Mouse (Mus musculus): ENCODE results near the gene Abcg5. TPM values are rescaled to one million over a fixed set of nuclear protein-coding genes. Genes with fewer than 3 reads are reported as not detected.

The Abcg5 gene
- 0.37 TPM in 1 of 2 replicates, not detected in the other for polyA plus RNA-seq (2012; ENCODE audit: insufficient read depth, low replicate concordance)

DNA sequence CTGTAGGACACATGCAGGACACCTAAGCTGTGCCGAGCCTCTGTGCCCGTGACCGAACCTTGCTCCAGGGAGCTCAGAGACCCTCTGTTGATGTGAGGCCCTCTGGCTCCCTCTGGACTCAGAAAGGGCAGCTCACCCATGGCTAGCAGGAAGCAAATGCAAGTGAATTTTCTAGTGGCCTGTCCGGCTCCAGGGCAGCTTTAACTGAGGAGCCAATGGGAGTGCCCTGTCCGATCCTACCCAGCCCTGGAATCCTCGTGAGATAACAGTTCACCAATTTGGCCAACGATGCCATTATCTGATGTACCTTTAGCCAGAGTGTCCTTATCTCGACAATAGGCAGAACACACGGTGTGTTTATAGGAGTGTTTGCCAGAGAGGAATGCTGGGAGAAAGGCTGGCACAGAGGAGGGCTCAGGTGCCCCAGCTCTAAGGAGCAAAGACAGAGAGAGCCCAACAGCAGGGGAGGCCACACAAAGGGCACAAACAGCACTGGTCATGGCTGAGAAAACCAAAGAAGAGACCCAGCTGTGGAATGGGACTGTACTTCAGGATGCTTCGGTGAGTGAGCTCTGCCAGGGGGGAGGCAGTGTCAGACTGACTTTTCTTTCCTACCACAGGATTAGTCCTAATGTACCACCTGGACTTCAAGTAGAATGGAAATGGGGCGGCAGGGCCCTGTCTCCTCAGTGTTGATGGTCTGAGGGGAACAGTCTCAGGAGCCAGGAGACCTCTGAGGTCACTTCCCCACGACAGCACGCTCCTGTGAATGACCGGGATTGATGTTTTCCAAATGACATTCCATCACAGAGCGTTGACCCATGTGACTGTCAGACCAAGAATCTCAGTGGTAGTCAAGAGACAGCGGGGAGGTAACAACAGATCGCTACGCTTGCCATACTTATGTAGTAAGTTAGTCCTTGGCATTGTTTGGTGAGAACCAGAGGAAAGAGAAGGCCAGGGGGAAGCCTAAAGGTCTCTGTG is at the start of gene Abcg5:
Gene Abcg5 (minus strand): TSS at position 278 of the 984 bp plus-strand sequence.
- H3K4me3 ChIP-seq (replicated peaks) = no peak within 1 kb of the TSS
- peaks cover 5% of the 10 kb centered on the region; the same call in 1 of the 2 replicates for H3K4me1 ChIP-seq
- H3K9me3 ChIP-seq = no peaks in the 10 kb centered on the region
- TF ChIP-seq FLI1 (IDR thresholded peaks at IDR 0.05; ENCODE audit: low read length) (no peak), GATA1 (IDR thresholded peaks at IDR 0.05; ENCODE audit: borderline replicate concordance, low read length) (no peak)
- H3K27me3 ChIP-seq (replicated peaks) = peaks cover 40% of the 10 kb centered on the region
- H3K36me3 ChIP-seq (replicated peaks; ENCODE audit: low read length) = no peaks in the 10 kb centered on the region

DNA sequence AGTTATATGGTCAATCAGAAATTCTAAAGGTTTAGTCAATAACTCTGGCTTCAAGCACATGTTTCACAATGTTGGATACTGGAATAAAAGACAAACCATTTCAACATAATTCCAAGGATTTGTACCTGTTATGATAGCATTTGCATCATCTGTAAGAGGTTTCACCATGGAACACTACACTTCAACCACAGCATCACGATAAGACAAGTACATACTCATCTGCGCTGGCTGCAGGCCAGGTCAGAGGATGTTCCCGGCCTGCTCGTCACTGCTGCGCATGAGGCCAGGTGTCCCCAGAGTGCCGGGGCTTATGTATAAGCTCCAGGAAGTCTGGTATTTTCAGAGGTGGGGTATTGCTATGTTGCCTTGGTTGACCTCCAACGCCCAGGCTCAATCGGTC is 49.8 kb upstream of the Abcg5 start:
- H3K36me3 ChIP-seq (replicated peaks; ENCODE audit: low read length) = peaks cover 74% of the 10 kb centered on the region
- H3K27me3 ChIP-seq (replicated peaks) = no peaks in the 10 kb centered on the region
- no peak overlapping the region for H3K4me3 ChIP-seq (replicated peaks)
- H3K9me3 ChIP-seq = no peaks in the 10 kb centered on the region
- no peak for TF ChIP-seq FLI1 (IDR thresholded peaks at IDR 0.05; ENCODE audit: low read length)
- no peak for TF ChIP-seq GATA1 (IDR thresholded peaks at IDR 0.05; ENCODE audit: borderline replicate concordance, low read length)
- H3K4me1 ChIP-seq = no peaks in the 10 kb centered on the region

DNA sequence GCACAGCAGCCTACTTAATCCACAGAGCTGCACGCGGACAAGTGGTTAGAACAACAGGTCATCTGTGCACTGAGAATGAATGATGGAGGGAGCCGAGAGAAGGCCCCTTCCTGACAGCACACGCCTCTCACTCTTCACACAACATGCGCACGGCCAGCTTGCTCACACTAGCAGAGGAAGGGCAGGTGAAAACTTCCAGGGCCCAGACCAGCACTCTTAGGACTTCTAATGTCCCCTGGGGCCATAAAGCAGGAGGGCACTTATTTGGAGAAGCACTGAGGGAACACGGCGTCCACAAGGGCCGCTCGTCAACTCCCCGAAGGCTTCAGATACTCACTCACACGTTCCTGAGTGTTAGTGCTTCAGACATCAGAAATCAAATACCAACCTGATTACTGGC is 48.5 kb upstream of the Abcg5 start:
- H3K4me1 ChIP-seq = no peaks in the 10 kb centered on the region
- TF ChIP-seq GATA1 (IDR thresholded peaks at IDR 0.05; ENCODE audit: borderline replicate concordance, low read length) (no peak), FLI1 (IDR thresholded peaks at IDR 0.05; ENCODE audit: low read length) (no peak)
- H3K9me3 ChIP-seq = no peaks in the 10 kb centered on the region
- no peaks in the 10 kb centered on the region for H3K27me3 ChIP-seq (replicated peaks)
- peaks cover 84% of the 10 kb centered on the region for H3K36me3 ChIP-seq (replicated peaks; ENCODE audit: low read length)
- no peak overlapping the region for H3K4me3 ChIP-seq (replicated peaks)

DNA sequence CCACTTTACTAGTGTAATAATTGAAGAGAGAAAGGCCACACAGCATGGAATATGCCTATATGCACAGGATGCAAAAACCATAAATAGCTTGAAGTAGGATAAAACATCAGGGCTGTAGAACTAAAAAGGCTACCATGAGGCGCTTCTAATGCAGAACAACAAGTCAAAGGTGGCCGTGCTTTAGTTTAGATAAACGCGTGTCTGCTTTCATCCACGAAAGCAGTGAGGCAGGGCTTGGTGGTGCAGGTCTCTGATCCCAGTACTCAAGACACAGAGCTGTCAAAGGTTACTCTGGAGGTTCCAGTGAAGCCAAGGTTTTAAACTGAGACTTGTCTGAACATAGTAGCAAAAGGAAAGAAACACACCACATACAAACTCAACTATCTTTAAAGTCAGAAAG is 46.3 kb upstream of the Abcg5 start:
- no peaks in the 10 kb centered on the region for H3K9me3 ChIP-seq
- no peak for TF ChIP-seq GATA1 (IDR thresholded peaks at IDR 0.05; ENCODE audit: borderline replicate concordance, low read length)
- no peak for TF ChIP-seq FLI1 (IDR thresholded peaks at IDR 0.05; ENCODE audit: low read length)
- no peaks in the 10 kb centered on the region for H3K4me1 ChIP-seq
- peaks cover 88% of the 10 kb centered on the region for H3K36me3 ChIP-seq (replicated peaks; ENCODE audit: low read length)
- H3K27me3 ChIP-seq (replicated peaks) = no peaks in the 10 kb centered on the region
- H3K4me3 ChIP-seq (replicated peaks) = no peak overlapping the region

DNA sequence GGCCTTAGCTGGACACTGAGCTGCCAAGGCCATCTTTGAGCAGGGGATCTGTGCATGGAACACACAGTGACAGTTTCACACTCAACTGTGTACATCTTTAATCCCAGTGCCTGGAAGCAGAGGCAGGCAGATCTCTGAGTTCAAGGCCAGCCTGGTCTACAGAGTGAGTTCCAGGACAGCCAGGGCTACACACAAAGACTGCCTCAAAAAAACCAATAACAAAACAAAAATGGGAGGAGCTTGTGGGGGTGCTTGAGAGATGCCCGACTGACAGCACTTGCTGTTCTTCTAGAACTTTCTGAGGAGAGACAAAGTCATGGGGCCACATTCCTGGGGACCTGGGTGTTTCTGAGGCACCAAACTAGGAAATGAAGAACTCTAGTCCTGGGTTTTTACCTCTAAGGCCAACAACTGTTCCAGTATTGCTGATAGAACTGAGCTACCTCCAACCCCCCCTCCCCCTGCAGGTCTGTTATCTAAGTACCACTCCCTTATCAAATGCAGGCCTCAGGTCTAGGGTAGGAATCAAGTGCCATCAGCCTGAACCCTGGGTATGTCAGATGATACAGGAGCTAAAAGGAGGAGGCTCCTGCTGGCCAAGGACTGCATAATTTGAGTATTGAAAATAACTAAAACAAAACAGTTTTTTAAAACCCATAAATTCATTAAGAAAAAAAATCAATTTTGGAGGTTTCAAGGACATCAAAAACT is 45.5 kb upstream of the Abcg5 start:
- H3K27me3 ChIP-seq (replicated peaks) = no peaks in the 10 kb centered on the region
- TF ChIP-seq GATA1 (IDR thresholded peaks at IDR 0.05; ENCODE audit: borderline replicate concordance, low read length) (no peak), FLI1 (IDR thresholded peaks at IDR 0.05; ENCODE audit: low read length) (no peak)
- H3K4me3 ChIP-seq (replicated peaks) = no peak overlapping the region
- H3K36me3 ChIP-seq (replicated peaks; ENCODE audit: low read length) = peaks cover 93% of the 10 kb centered on the region
- H3K4me1 ChIP-seq = no peaks in the 10 kb centered on the region
- no peaks in the 10 kb centered on the region for H3K9me3 ChIP-seq

DNA sequence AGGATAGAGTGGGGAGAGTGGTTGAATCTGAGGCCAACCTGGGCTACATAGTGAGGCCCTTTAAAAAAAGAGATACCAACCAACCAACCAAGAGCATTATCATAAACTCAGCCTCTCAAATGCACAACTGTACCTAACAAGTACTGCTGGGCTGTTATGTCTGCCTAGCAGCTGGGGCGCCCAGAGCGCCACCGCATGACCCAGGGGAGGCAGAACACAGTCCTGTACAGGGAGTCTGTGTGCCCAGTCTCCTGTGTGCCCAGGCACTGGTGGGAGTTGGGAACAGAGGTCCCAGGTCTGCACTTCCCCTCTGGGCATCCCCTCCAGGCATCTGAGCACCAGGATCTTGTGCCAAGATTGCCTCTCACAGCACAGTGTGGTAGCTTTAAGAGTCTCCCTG is 42.4 kb upstream of the Abcg5 start:
- Histone ChIP-seq H3K9me3 (no peaks in the 10 kb centered on the region), H3K4me3 (replicated peaks) (no peak overlapping the region), H3K27me3 (replicated peaks) (no peaks in the 10 kb centered on the region), H3K36me3 (replicated peaks; ENCODE audit: low read length) (peaks cover 95% of the 10 kb centered on the region), H3K4me1 (no peaks in the 10 kb centered on the region)
- TF ChIP-seq FLI1 (IDR thresholded peaks at IDR 0.05; ENCODE audit: low read length) (no peak), GATA1 (IDR thresholded peaks at IDR 0.05; ENCODE audit: borderline replicate concordance, low read length) (no peak)

DNA sequence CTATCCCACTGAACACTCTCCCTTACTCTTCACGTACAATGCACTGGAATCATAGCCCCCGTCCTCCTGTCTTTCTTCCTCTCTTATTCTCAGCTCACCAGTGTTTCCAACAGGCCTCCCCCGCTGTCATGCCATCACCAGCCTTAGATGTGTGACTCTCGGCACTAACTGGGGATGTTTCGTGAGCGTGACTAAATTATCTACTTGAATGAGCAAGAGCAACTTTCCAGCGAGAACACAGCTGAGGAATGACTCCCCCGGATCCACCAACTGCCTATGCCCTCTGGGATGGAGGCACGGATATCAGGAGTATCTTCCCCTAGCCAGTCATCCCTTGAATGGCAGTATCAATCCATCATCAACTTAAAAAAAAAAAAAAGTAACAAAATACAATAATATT is 41.2 kb upstream of the Abcg5 start:
- TF ChIP-seq FLI1 (IDR thresholded peaks at IDR 0.05; ENCODE audit: low read length) (no peak), GATA1 (IDR thresholded peaks at IDR 0.05; ENCODE audit: borderline replicate concordance, low read length) (no peak)
- Histone ChIP-seq H3K36me3 (replicated peaks; ENCODE audit: low read length) (peaks cover 84% of the 10 kb centered on the region), H3K4me1 (peaks cover 6% of the 10 kb centered on the region), H3K27me3 (replicated peaks) (no peaks in the 10 kb centered on the region), H3K9me3 (no peaks in the 10 kb centered on the region), H3K4me3 (replicated peaks) (no peak overlapping the region)

DNA sequence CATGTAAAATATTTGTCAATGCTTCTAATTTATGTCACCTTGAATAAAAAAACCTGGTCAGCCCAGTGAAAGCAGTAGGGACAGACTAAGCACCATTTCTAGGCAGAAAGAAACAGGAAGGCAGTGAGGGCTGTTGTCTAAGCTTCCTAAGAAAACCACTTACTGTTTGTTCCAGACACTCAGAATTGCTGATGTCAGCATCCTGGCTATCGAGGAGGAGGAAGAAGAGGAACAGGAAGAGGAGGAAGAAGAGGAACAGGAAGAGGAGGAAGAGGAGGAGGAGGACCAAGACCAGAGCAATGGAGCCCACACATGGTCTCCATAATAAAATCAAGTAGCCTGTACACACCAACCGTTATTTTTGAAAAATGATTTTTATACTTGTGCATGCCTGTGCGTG is 36.3 kb upstream of the Abcg5 start:
- Histone ChIP-seq H3K36me3 (replicated peaks; ENCODE audit: low read length) (peaks cover 69% of the 10 kb centered on the region), H3K4me3 (replicated peaks) (no peak overlapping the region), H3K9me3 (no peaks in the 10 kb centered on the region), H3K4me1 (peaks cover 16% of the 10 kb centered on the region), H3K27me3 (replicated peaks) (no peaks in the 10 kb centered on the region)
- no peak for TF ChIP-seq FLI1 (IDR thresholded peaks at IDR 0.05; ENCODE audit: low read length)
- TF ChIP-seq GATA1 (IDR thresholded peaks at IDR 0.05; ENCODE audit: borderline replicate concordance, low read length) = no peak

DNA sequence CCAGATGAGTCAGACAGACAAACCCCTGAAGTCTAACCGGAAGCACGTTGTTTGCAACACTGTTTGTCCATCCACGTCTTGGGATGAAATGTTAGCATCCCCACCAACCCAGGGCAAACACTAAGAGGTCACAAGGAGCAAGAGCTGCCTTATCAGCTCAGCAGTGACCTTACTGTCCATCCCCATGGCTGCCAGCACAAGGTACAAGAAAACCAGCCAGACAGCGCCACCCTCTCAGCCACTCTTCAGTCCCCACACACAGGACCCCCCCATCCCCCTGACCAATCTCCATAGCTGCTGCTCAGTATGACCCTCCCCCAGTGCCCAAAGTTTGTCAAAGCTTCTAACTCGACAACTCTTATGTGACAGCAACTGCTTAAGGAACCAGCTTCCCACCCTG is 34.6 kb upstream of the Abcg5 start:
- Histone ChIP-seq H3K4me3 (replicated peaks) (no peak overlapping the region), H3K9me3 (no peaks in the 10 kb centered on the region), H3K4me1 (peaks cover 16% of the 10 kb centered on the region), H3K27me3 (replicated peaks) (no peaks in the 10 kb centered on the region), H3K36me3 (replicated peaks; ENCODE audit: low read length) (peaks cover 67% of the 10 kb centered on the region)
- no peak for TF ChIP-seq GATA1 (IDR thresholded peaks at IDR 0.05; ENCODE audit: borderline replicate concordance, low read length)
- TF ChIP-seq FLI1 (IDR thresholded peaks at IDR 0.05; ENCODE audit: low read length) = no peak
